Mouse (Mus musculus) MEL (cell line): ENCODE measurements around the gene Gm45808.

Experiments used
- CTCF ChIP-seq, 3 experiments: IDR thresholded peaks in 2 of 3; conservative IDR thresholded peaks in 1 of 3; 2 replicates each; pipeline ENCODE4 v1.5.1; 2011 to 2012; ENCODE audit warnings: low read length in 3 of 3, low read depth in 2 of 3, mild to moderate bottlenecking in 2 of 3, improper control_type of control experiment in 1 of 3, inconsistent platforms in 1 of 3, mixed read lengths in 1 of 3, moderate library complexity in 1 of 3; ENCODE audit not compliant: control insufficient read depth in 1 of 3, insufficient read depth in 1 of 3, poor library complexity in 1 of 3, severe bottlenecking in 1 of 3
- HCFC1 ChIP-seq: IDR thresholded peaks from 2 replicates; pipeline ENCODE4 v1.6.1; 2012; ENCODE audit warnings: low read depth, mild to moderate bottlenecking, inconsistent platforms, low read length, improper control_type of control experiment, moderate library complexity
- POLR2A ChIP-seq, 2 experiments: IDR thresholded peaks; 2 replicates each; pipeline ENCODE4 v1.6.1; 2011 to 2012; ENCODE audit warnings: low read length in 2 of 2, mild to moderate bottlenecking in 2 of 2, control low read depth in 1 of 2, improper control_type of control experiment in 1 of 2, low read depth in 1 of 2, moderate library complexity in 1 of 2; ENCODE audit not compliant: control insufficient read depth in 1 of 2, insufficient read depth in 1 of 2, poor library complexity in 1 of 2
- RCOR1 ChIP-seq: IDR thresholded peaks from 2 replicates; pipeline ENCODE4 v1.6.1; 2012; ENCODE audit warnings: low read depth, mild to moderate bottlenecking, inconsistent platforms, low read length, improper control_type of control experiment
- USF1 ChIP-seq: IDR thresholded peaks from 2 replicates; pipeline ENCODE4 v1.6.1; 2014; ENCODE audit warnings: low read depth, mild to moderate bottlenecking, inconsistent platforms, low read length, improper control_type of control experiment, moderate library complexity

GRCm38 (mm10) chr7:45526474-45527120 is 40.0 kb upstream of the Gm45808 start:
- no peak for TF ChIP-seq USF1
- peak in 1 of 3 experiments; percentile 49; a peak in 2 of 6 replicates for TF ChIP-seq CTCF (IDR thresholded peaks at IDR 0.05 in 2 of 3, conservative IDR thresholded peaks at IDR 0.05 in 1 of 3; ENCODE audit: control insufficient read depth in 1 of 3, insufficient read depth in 1 of 3, low read depth in 2 of 3, low read length in 3 of 3, poor library complexity in 1 of 3, severe bottlenecking in 1 of 3)
- no peak; the same call in 1 of the 2 replicates for TF ChIP-seq HCFC1
- peak; percentile 11; the same call in 1 of the 2 replicates for TF ChIP-seq RCOR1
- TF ChIP-seq POLR2A (IDR thresholded peaks at IDR 0.05; ENCODE audit: control insufficient read depth in 1 of 2, insufficient read depth in 1 of 2, low read depth in 1 of 2, low read length in 2 of 2, poor library complexity in 1 of 2) = no peak; a peak in 1 of 4 replicates
